13 mouse cellular contexts compared by ENCODE assay signal in the genomic region with DNA sequence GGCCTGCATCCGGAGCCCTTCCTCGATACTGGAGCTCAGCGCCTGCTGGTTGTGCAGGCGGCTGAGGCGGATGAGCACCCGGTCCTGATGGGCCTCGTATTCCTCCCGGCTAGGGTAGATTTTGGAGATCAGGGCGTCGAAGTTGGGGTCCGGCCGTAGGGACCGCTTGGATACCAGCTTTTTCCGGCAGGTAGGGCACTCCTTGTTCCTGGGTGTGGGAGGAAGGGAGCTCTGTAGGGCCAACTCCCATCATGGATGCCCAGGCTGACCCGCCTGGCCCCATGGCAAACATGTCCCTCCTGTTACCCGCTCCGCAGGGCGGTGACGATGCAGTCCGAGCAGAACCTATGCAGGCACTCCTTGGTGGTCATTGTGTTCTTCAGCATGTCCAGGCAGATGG. TPM values are rescaled to one million over a fixed set of nuclear protein-coding genes. Genes with fewer than 3 reads are reported as not detected.
DNase-seq lines count a peak whose midpoint lies in the region; ATAC-seq and TF ChIP-seq lines count a peak whose summit lies in the region.
"Had no signal": no experiment of that assay in that cellular context is flagged by ENCODE, and none has a peak within 500 bp of the region (broad histone marks: within the 10 kb centered on the region; RNA-seq: fewer than 3 reads in every experiment).

No protein-coding gene starts in this region.

- TF ChIP-seq EP300 in ES-Bruce4 (IDR thresholded peaks at IDR 0.05; ENCODE audit: insufficient read depth, low read depth, low read length), result no peak

- H3K27ac ChIP-seq in forebrain, embryonic 13.5 days, result no peak overlapping the region
- no peak overlapping the region for H3K27ac ChIP-seq in forebrain, postnatal 0 days (ENCODE audit: low read depth, low read length)
- no peak overlapping the region for H3K27ac ChIP-seq in kidney, embryonic 15.5 days
- H3K27ac ChIP-seq in ES-Bruce4 (ENCODE audit: insufficient read depth, low read length), result no peak overlapping the region
- H3K27ac ChIP-seq in embryonic facial prominence, embryonic 12.5 days, result no peak overlapping the region
- H3K27ac ChIP-seq: liver, embryonic 13.5 days had no signal

- DNase-seq in forebrain, postnatal 0 days, result no peak
- peak; percentile 14 for DNase-seq in kidney, postnatal 10 days
- no peak for DNase-seq in c-Kit-positive CD71-positive TER-119-positive erythroid progenitor cells, embryonic 14.5 days (ENCODE audit: low spot score)
- DNase-seq: heart, postnatal 10 days; liver, embryonic 13.5 days; lung, postnatal 14 days; right cerebral cortex, postnatal 4 days had no signal

- peaks cover 47% of the 10 kb centered on the region for H3K4me1 ChIP-seq in forebrain, embryonic 13.5 days
- peaks cover 13% of the 10 kb centered on the region; the same call in 1 of the 2 replicates for H3K4me1 ChIP-seq in forebrain, postnatal 0 days (ENCODE audit: insufficient read depth)
- peaks cover 35% of the 10 kb centered on the region for H3K4me1 ChIP-seq in kidney, embryonic 15.5 days
- H3K4me1 ChIP-seq in ES-Bruce4 (ENCODE audit: control insufficient read depth, insufficient read depth, low read length), result peaks cover 8% of the 10 kb centered on the region
- H3K4me1 ChIP-seq in embryonic facial prominence, embryonic 12.5 days, result peaks cover 35% of the 10 kb centered on the region

- H3K4me2 ChIP-seq in forebrain, embryonic 13.5 days, result no peak overlapping the region
- H3K4me2 ChIP-seq in forebrain, postnatal 0 days (ENCODE audit: low read depth), result no peak overlapping the region
- H3K4me2 ChIP-seq in kidney, embryonic 15.5 days, result no peak overlapping the region
- H3K4me2 ChIP-seq in embryonic facial prominence, embryonic 12.5 days (replicated peaks), result no peak overlapping the region

- ATAC-seq in forebrain, embryonic 13.5 days, result no peak
- ATAC-seq in forebrain, postnatal 0 days, result no peak
- no peak for ATAC-seq in kidney, embryonic 15.5 days (replicated peaks; ENCODE audit: low FRiP score)
- no peak for ATAC-seq in embryonic facial prominence, embryonic 12.5 days (ENCODE audit: insufficient number of reproducible peaks, insufficient read depth, low FRiP score, low TSS enrichment)
- ATAC-seq: intestine, embryonic 16.5 days had no signal

- WGBS in forebrain, embryonic 13.5 days, result 97% methylated on average over 20 of the region's 20 CpGs
- WGBS in forebrain, postnatal 0 days, result 98% methylated on average over 20 of the region's 20 CpGs
- WGBS in kidney, embryonic 15.5 days, result 98% methylated on average over 20 of the region's 20 CpGs
- WGBS in embryonic facial prominence, embryonic 12.5 days, result 93% methylated on average over 20 of the region's 20 CpGs

- TF ChIP-seq POLR2A in ES-Bruce4 (IDR thresholded peaks at IDR 0.05; ENCODE audit: insufficient read depth, low read length), result no peak

- no peak overlapping the region; the same call in 1 of the 2 replicates for H3K4me3 ChIP-seq in forebrain, embryonic 13.5 days
- H3K4me3 ChIP-seq in forebrain, postnatal 0 days (ENCODE audit: low read depth, low read length), result no peak overlapping the region
- H3K4me3 ChIP-seq in kidney, embryonic 15.5 days (replicated peaks), result no peak overlapping the region
- peak overlapping the region; percentile 18 for H3K4me3 ChIP-seq in ES-Bruce4 (ENCODE audit: low read depth, low read length)
- H3K4me3 ChIP-seq in embryonic facial prominence, embryonic 12.5 days, result 0 out of 2 replicates have a peak overlapping the region, but pooled peaks have one; percentile 70

- H3K27me3 ChIP-seq in forebrain, embryonic 13.5 days, result no peaks in the 10 kb centered on the region
- H3K27me3 ChIP-seq in forebrain, postnatal 0 days (ENCODE audit: insufficient read depth, low read length), result no peaks in the 10 kb centered on the region
- H3K27me3 ChIP-seq in kidney, embryonic 15.5 days, result no peaks in the 10 kb centered on the region
- H3K27me3 ChIP-seq in ES-Bruce4 (ENCODE audit: control insufficient read depth, insufficient read depth, low read length, poor library complexity, severe bottlenecking), result no peaks in the 10 kb centered on the region
- H3K27me3 ChIP-seq in embryonic facial prominence, embryonic 12.5 days, result no peaks in the 10 kb centered on the region
- H3K27me3 ChIP-seq: CH12.LX; liver, embryonic 13.5 days had no signal

- no peak for TF ChIP-seq CTCF in forebrain, postnatal 0 days (IDR thresholded peaks at IDR 0.05; ENCODE audit: low read depth)
- no peak for TF ChIP-seq CTCF in ES-Bruce4 (IDR thresholded peaks at IDR 0.05; ENCODE audit: low read depth, low read length)

- H3K36me3 ChIP-seq in forebrain, embryonic 13.5 days (ENCODE audit: poor library complexity, severe bottlenecking), result peaks cover 45% of the 10 kb centered on the region
- peaks cover 18% of the 10 kb centered on the region; the same call in 1 of the 2 replicates for H3K36me3 ChIP-seq in forebrain, postnatal 0 days (ENCODE audit: insufficient read depth)
- peaks cover 33% of the 10 kb centered on the region for H3K36me3 ChIP-seq in kidney, embryonic 15.5 days
- H3K36me3 ChIP-seq in ES-Bruce4 (ENCODE audit: control insufficient read depth, insufficient read depth, low read length, poor library complexity, severe bottlenecking), result no peaks in the 10 kb centered on the region
- peaks cover 28% of the 10 kb centered on the region for H3K36me3 ChIP-seq in embryonic facial prominence, embryonic 12.5 days

- H3K9ac ChIP-seq in forebrain, embryonic 13.5 days, result 0 out of 2 replicates have a peak overlapping the region, but pooled peaks have one; percentile 96
- H3K9ac ChIP-seq in forebrain, postnatal 0 days, result no peak overlapping the region
- no peak overlapping the region for H3K9ac ChIP-seq in kidney, embryonic 15.5 days
- H3K9ac ChIP-seq in ES-Bruce4 (ENCODE audit: low read depth, poor library complexity, severe bottlenecking), result peak overlapping the region; percentile 50; the same call in 1 of the 2 replicates
- no peak overlapping the region for H3K9ac ChIP-seq in embryonic facial prominence, embryonic 12.5 days

- H3K9me3 ChIP-seq in forebrain, embryonic 13.5 days (replicated peaks), result 0 out of 2 replicates have a peak, but pooled peaks cover 4% of the 10 kb centered on the region
- no peaks in the 10 kb centered on the region for H3K9me3 ChIP-seq in forebrain, postnatal 0 days (ENCODE audit: low read length)
- peaks cover 9% of the 10 kb centered on the region for H3K9me3 ChIP-seq in kidney, embryonic 15.5 days (replicated peaks)
- H3K9me3 ChIP-seq in ES-Bruce4 (replicated peaks; ENCODE audit: control insufficient read depth, insufficient read depth, low read length, poor library complexity, severe bottlenecking), result peaks cover 19% of the 10 kb centered on the region
- peaks cover 12% of the 10 kb centered on the region for H3K9me3 ChIP-seq in embryonic facial prominence, embryonic 12.5 days

RNA-seq across cellular contexts. Expression of gene Ring1, which starts 1.5 kb away (rescaled TPM):
- 12.4 and 15.3 TPM in 2 replicates for polyA plus RNA-seq in forebrain, embryonic 13.5 days (2015; fragmentation: Nextera tagmentation; extraction: Ambion mirVana)
- 20.7 and 21.4 TPM in 2 replicates for total RNA-seq in forebrain, postnatal 0 days (2014; rRNA removed)
- polyA plus RNA-seq in forebrain, postnatal 0 days (2015; fragmentation: Nextera tagmentation; extraction: Ambion mirVana), result 15.7 and 19.0 TPM in 2 replicates
- polyA plus RNA-seq in kidney, embryonic 15.5 days (2015; fragmentation: Nextera tagmentation; extraction: Ambion mirVana), result 20.3 and 21.7 TPM in 2 replicates
- polyA plus RNA-seq in ES-Bruce4 (2011; ENCODE audit: insufficient read depth, insufficient read length, low read depth, missing spikeins), result 8.1 and 11.4 TPM in 2 replicates
- 27.2 and 29.7 TPM in 2 replicates for polyA plus RNA-seq in embryonic facial prominence, embryonic 12.5 days (2016; fragmentation: Nextera tagmentation; extraction: Ambion mirVana)

RNA-seq across cellular contexts. Expression of gene H2-Ke6, which starts 4.9 kb away (rescaled TPM):
- 76.0 and 88.0 TPM in 2 replicates for polyA plus RNA-seq in forebrain, embryonic 13.5 days (2015; fragmentation: Nextera tagmentation; extraction: Ambion mirVana)
- 39.1 and 58.0 TPM in 2 replicates for total RNA-seq in forebrain, postnatal 0 days (2014; rRNA removed)
- polyA plus RNA-seq in forebrain, postnatal 0 days (2015; fragmentation: Nextera tagmentation; extraction: Ambion mirVana), result 54.6 and 55.7 TPM in 2 replicates
- polyA plus RNA-seq in kidney, embryonic 15.5 days (2015; fragmentation: Nextera tagmentation; extraction: Ambion mirVana), result 51.7 and 52.5 TPM in 2 replicates
- polyA plus RNA-seq in ES-Bruce4 (2011; ENCODE audit: insufficient read depth, insufficient read length, low read depth, missing spikeins), result 19.0 and 26.1 TPM in 2 replicates
- polyA plus RNA-seq in embryonic facial prominence, embryonic 12.5 days (2016; fragmentation: Nextera tagmentation; extraction: Ambion mirVana), result 52.2 and 59.5 TPM in 2 replicates

RNA-seq across cellular contexts. Expression of gene Slc39a7, which starts 8.5 kb away (rescaled TPM):
- polyA plus RNA-seq in forebrain, embryonic 13.5 days (2015; fragmentation: Nextera tagmentation; extraction: Ambion mirVana), result 139 and 159 TPM in 2 replicates
- 126 and 161 TPM in 2 replicates for total RNA-seq in forebrain, postnatal 0 days (2014; rRNA removed)
- 124 and 138 TPM in 2 replicates for polyA plus RNA-seq in forebrain, postnatal 0 days (2015; fragmentation: Nextera tagmentation; extraction: Ambion mirVana)
- polyA plus RNA-seq in kidney, embryonic 15.5 days (2015; fragmentation: Nextera tagmentation; extraction: Ambion mirVana), result 197 and 211 TPM in 2 replicates
- 57.2 and 68.8 TPM in 2 replicates for polyA plus RNA-seq in ES-Bruce4 (2011; ENCODE audit: insufficient read depth, insufficient read length, low read depth, missing spikeins)
- 191 and 193 TPM in 2 replicates for polyA plus RNA-seq in embryonic facial prominence, embryonic 12.5 days (2016; fragmentation: Nextera tagmentation; extraction: Ambion mirVana)

RNA-seq across cellular contexts. Expression of gene Rxrb, which starts 8.6 kb away (rescaled TPM):
- polyA plus RNA-seq in forebrain, embryonic 13.5 days (2015; fragmentation: Nextera tagmentation; extraction: Ambion mirVana), result 52.6 and 57.1 TPM in 2 replicates
- total RNA-seq in forebrain, postnatal 0 days (2014; rRNA removed), result 56.2 and 60.8 TPM in 2 replicates
- 58.1 and 58.4 TPM in 2 replicates for polyA plus RNA-seq in forebrain, postnatal 0 days (2015; fragmentation: Nextera tagmentation; extraction: Ambion mirVana)
- 50.5 and 53.0 TPM in 2 replicates for polyA plus RNA-seq in kidney, embryonic 15.5 days (2015; fragmentation: Nextera tagmentation; extraction: Ambion mirVana)
- polyA plus RNA-seq in ES-Bruce4 (2011; ENCODE audit: insufficient read depth, insufficient read length, low read depth, missing spikeins), result 37.7 and 38.2 TPM in 2 replicates
- polyA plus RNA-seq in embryonic facial prominence, embryonic 12.5 days (2016; fragmentation: Nextera tagmentation; extraction: Ambion mirVana), result 69.9 and 72.6 TPM in 2 replicates

RNA-seq across cellular contexts. Expression of gene Col11a2, which starts 16.2 kb away (rescaled TPM):
- polyA plus RNA-seq in forebrain, embryonic 13.5 days (2015; fragmentation: Nextera tagmentation; extraction: Ambion mirVana), result 0.80 and 1.3 TPM in 2 replicates
- 10.2 and 28.0 TPM in 2 replicates for total RNA-seq in forebrain, postnatal 0 days (2014; rRNA removed)
- 1.2 and 2.1 TPM in 2 replicates for polyA plus RNA-seq in forebrain, postnatal 0 days (2015; fragmentation: Nextera tagmentation; extraction: Ambion mirVana)
- polyA plus RNA-seq in kidney, embryonic 15.5 days (2015; fragmentation: Nextera tagmentation; extraction: Ambion mirVana), result 2.2 and 6.6 TPM in 2 replicates
- 0.82 and 0.85 TPM in 2 replicates for polyA plus RNA-seq in ES-Bruce4 (2011; ENCODE audit: insufficient read depth, insufficient read length, low read depth, missing spikeins)
- 7.2 and 14.8 TPM in 2 replicates for polyA plus RNA-seq in embryonic facial prominence, embryonic 12.5 days (2016; fragmentation: Nextera tagmentation; extraction: Ambion mirVana)

Comparison
In these comparisons a context has a peak if more than half of its experiments do, and no peak if none do; other contexts are left out.
1. H3K9ac ChIP-seq: peak in forebrain, embryonic 13.5 days (single experiment) and ES-Bruce4 (single experiment); none in forebrain, postnatal 0 days (single experiment), kidney, embryonic 15.5 days (single experiment) and embryonic facial prominence, embryonic 12.5 days (single experiment).
2. H3K4me3 ChIP-seq: peak in ES-Bruce4 (single experiment) and embryonic facial prominence, embryonic 12.5 days (single experiment); none in forebrain, embryonic 13.5 days (single experiment), forebrain, postnatal 0 days (single experiment) and kidney, embryonic 15.5 days (single experiment).